Mouse (Mus musculus): ENCODE data around the gene Bcl11a. TPM values are rescaled to one million over a fixed set of nuclear protein-coding genes. Genes with fewer than 3 reads are reported as not detected.

Bcl11a gene
- total and polyA plus RNA-seq, 3 experiments = 25.4 to 93.2 (median 53.5) TPM

- Histone ChIP-seq H3K4me3 (ENCODE audit: low read depth, low read length) (no peak overlapping the region; the same call in 1 of the 2 replicates), H3K27me3 (ENCODE audit: insufficient read depth, low read length) (no peaks in the 10 kb centered on the region), H3K9me3 (replicated peaks) (no peaks in the 10 kb centered on the region), H3K4me1 (ENCODE audit: insufficient read depth, low read depth, low read length) (peaks cover 83% of the 10 kb centered on the region), H3K36me3 (replicated peaks) (peaks cover 69% of the 10 kb centered on the region)
- DNase-seq (ENCODE audit: low spot score) (no peak), ATAC-seq (ENCODE audit: extremely low read depth, insufficient number of reproducible peaks, low FRiP score, poor library complexity, severe bottlenecking) (0 out of 2 replicates have a peak, but pooled peaks have one; percentile 26)
- no peak for TF ChIP-seq CTCF (IDR thresholded peaks at IDR 0.05; ENCODE audit: low read depth, low read length)
Observed at GRCm38 (mm10) chr11:24099886-24100293, 22.0 kb downstream of the Bcl11a start.

DNA sequence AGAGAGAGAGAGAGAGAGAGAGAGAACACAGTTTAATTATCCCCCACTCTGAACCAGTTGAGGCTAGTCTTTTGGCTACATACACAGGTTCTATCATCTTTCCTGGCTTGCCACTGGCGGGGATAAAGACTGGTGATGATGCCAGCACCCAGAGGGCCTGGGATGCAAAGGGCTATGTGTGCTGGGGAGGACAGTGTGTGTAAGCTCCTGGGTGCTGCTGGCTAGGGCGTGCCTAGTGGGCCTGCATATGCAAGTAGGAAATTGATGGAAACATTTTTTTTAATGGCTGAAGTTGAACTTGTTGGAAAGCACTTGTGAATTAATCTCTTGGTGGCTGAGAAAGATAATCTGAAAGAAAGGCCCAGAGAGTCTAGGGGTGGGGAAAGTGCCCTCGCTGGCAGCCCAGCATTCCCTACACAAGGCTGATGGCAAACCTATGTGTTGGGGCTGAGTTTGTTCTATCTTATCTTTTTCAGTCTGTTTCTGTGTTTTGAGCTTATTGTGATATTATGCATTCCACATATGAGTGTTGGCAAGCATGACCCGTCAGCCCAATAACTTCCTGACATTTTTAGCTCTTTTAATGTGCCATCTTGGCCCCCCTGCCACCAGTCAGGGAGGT, 22.7 kb downstream of the Bcl11a start:
- no peaks in the 10 kb centered on the region for H3K9me3 ChIP-seq (replicated peaks)
- TF ChIP-seq POLR2AphosphoS5 (IDR thresholded peaks at IDR 0.05; ENCODE audit: insufficient replicate concordance, low read depth, low read length) (no peak), GATA2 (IDR thresholded peaks at IDR 0.05; ENCODE audit: borderline replicate concordance, low read depth, low read length) (no peak), CTCF (IDR thresholded peaks at IDR 0.05; ENCODE audit: low read depth, low read length) (no peak), GATA1 (IDR thresholded peaks at IDR 0.05; ENCODE audit: borderline replicate concordance, low read length) (no peak), TAL1 (conservative IDR thresholded peaks at IDR 0.05; ENCODE audit: low read depth, low read length) (no peak)
- H3K27me3 ChIP-seq (ENCODE audit: insufficient read depth, low read length) = no peaks in the 10 kb centered on the region
- ATAC-seq (ENCODE audit: extremely low read depth, insufficient number of reproducible peaks, low FRiP score, poor library complexity, severe bottlenecking) (peak; percentile 19; the same call in 1 of the 2 replicates), DNase-seq (ENCODE audit: low spot score) (no peak)
- H3K36me3 ChIP-seq (replicated peaks) = peaks cover 66% of the 10 kb centered on the region
- peak overlapping the region; percentile 48; the same call in 1 of the 2 replicates for H3K4me3 ChIP-seq (ENCODE audit: low read depth, low read length)
- H3K4me1 ChIP-seq (ENCODE audit: insufficient read depth, low read depth, low read length) = peaks cover 81% of the 10 kb centered on the region

- TF ChIP-seq GATA2 (IDR thresholded peaks at IDR 0.05; ENCODE audit: borderline replicate concordance, low read depth, low read length) (no peak), TAL1 (conservative IDR thresholded peaks at IDR 0.05; ENCODE audit: low read depth, low read length) (0 out of 2 replicates have a peak, but pooled peaks have one; percentile 30)
- Histone ChIP-seq H3K36me3 (replicated peaks) (peaks cover 65% of the 10 kb centered on the region), H3K9me3 (replicated peaks) (no peaks in the 10 kb centered on the region), H3K4me1 (ENCODE audit: insufficient read depth, low read depth, low read length) (peaks cover 79% of the 10 kb centered on the region), H3K27me3 (ENCODE audit: insufficient read depth, low read length) (no peaks in the 10 kb centered on the region), H3K4me3 (ENCODE audit: low read depth, low read length) (no peak overlapping the region; the same call in 1 of the 2 replicates)
- DNase-seq (ENCODE audit: low spot score) = no peak
- no peak for ATAC-seq (ENCODE audit: extremely low read depth, insufficient number of reproducible peaks, low FRiP score, poor library complexity, severe bottlenecking)
Observed at GRCm38 (mm10) chr11:24101625-24102024, 23.8 kb downstream of the Bcl11a start.

DNA sequence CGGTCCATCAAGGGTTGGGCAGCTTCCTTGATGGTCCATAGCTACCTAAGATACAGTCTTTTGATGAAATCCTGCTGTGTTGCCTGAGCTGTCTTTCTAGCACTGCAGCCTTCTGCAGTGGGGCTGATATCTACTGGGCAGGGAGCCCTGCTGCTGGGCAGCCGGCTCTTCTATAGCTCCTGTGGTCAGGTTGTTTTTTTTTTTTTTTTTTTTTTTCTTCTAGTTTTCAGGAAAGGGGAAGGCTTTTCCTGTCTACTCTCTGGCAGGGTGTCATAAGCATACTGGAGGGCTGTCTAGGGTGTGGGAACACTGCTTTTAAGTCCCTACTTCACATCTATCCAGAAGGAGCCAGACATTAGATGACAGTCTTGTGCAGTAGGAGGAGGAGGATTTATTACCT, 24.5 kb downstream of the Bcl11a start:
- DNase-seq (ENCODE audit: low spot score) (no peak), ATAC-seq (ENCODE audit: extremely low read depth, insufficient number of reproducible peaks, low FRiP score, poor library complexity, severe bottlenecking) (no peak)
- H3K4me3 ChIP-seq (ENCODE audit: low read depth, low read length) = no peak overlapping the region
- peaks cover 77% of the 10 kb centered on the region for H3K4me1 ChIP-seq (ENCODE audit: insufficient read depth, low read depth, low read length)
- no peaks in the 10 kb centered on the region for H3K9me3 ChIP-seq (replicated peaks)
- no peaks in the 10 kb centered on the region for H3K27me3 ChIP-seq (ENCODE audit: insufficient read depth, low read length)
- peaks cover 62% of the 10 kb centered on the region for H3K36me3 ChIP-seq (replicated peaks)
- TF ChIP-seq GATA1 (IDR thresholded peaks at IDR 0.05; ENCODE audit: borderline replicate concordance, low read length) (no peak), CTCF (IDR thresholded peaks at IDR 0.05; ENCODE audit: low read depth, low read length) (no peak), TAL1 (conservative IDR thresholded peaks at IDR 0.05; ENCODE audit: low read depth, low read length) (no peak), POLR2AphosphoS5 (IDR thresholded peaks at IDR 0.05; ENCODE audit: insufficient replicate concordance, low read depth, low read length) (no peak), GATA2 (IDR thresholded peaks at IDR 0.05; ENCODE audit: borderline replicate concordance, low read depth, low read length) (no peak)

DNA sequence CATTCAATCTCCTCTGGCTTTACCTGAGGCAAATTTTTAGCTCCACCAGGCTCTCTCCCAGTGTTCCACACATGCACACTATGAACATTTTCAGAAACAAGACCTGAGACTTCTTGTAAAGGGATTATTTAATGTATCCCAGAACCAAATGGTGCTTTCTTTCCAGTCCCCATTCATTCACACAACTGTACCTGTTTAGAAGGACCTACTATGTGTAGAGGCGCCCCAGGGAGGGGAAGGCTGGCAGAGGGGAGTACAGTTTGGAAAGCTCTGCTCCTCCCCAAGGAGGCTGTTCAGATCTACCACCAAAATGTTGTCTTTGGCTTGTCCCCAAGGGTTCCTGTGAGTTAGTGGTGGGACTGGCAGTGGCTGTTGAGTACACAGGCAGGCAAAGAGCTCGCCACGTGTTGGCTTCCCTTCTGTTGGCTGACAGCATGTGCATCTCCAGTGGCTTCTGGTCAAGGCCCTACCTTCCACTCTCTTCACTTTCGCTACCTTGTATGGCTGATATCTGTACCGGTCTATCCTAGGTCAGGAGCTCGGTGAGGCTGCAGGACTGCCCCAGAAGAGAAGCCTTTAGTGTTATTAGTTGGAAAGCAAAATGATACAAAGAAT, 25.4 kb downstream of the Bcl11a start:
- Histone ChIP-seq H3K36me3 (replicated peaks) (peaks cover 62% of the 10 kb centered on the region), H3K4me3 (ENCODE audit: low read depth, low read length) (no peak overlapping the region; the same call in 1 of the 2 replicates), H3K4me1 (ENCODE audit: insufficient read depth, low read depth, low read length) (peaks cover 75% of the 10 kb centered on the region), H3K27me3 (ENCODE audit: insufficient read depth, low read length) (no peaks in the 10 kb centered on the region), H3K9me3 (replicated peaks) (no peaks in the 10 kb centered on the region)
- TF ChIP-seq GATA1 (IDR thresholded peaks at IDR 0.05; ENCODE audit: borderline replicate concordance, low read length) (no peak), GATA2 (IDR thresholded peaks at IDR 0.05; ENCODE audit: borderline replicate concordance, low read depth, low read length) (no peak), POLR2AphosphoS5 (IDR thresholded peaks at IDR 0.05; ENCODE audit: insufficient replicate concordance, low read depth, low read length) (no peak), TAL1 (conservative IDR thresholded peaks at IDR 0.05; ENCODE audit: low read depth, low read length) (no peak), CTCF (IDR thresholded peaks at IDR 0.05; ENCODE audit: low read depth, low read length) (no peak)
- DNase-seq (ENCODE audit: low spot score) (no peak), ATAC-seq (ENCODE audit: extremely low read depth, insufficient number of reproducible peaks, low FRiP score, poor library complexity, severe bottlenecking) (no peak)

- ATAC-seq (ENCODE audit: extremely low read depth, insufficient number of reproducible peaks, low FRiP score, poor library complexity, severe bottlenecking) (no peak), DNase-seq (ENCODE audit: low spot score) (no peak)
- H3K36me3 ChIP-seq (replicated peaks) = peaks cover 70% of the 10 kb centered on the region
- peaks cover 74% of the 10 kb centered on the region for H3K4me1 ChIP-seq (ENCODE audit: insufficient read depth, low read depth, low read length)
- TF ChIP-seq GATA1 (IDR thresholded peaks at IDR 0.05; ENCODE audit: borderline replicate concordance, low read length) (no peak), POLR2AphosphoS5 (IDR thresholded peaks at IDR 0.05; ENCODE audit: insufficient replicate concordance, low read depth, low read length) (no peak), CTCF (IDR thresholded peaks at IDR 0.05; ENCODE audit: low read depth, low read length) (no peak), TAL1 (conservative IDR thresholded peaks at IDR 0.05; ENCODE audit: low read depth, low read length) (no peak), GATA2 (IDR thresholded peaks at IDR 0.05; ENCODE audit: borderline replicate concordance, low read depth, low read length) (no peak)
- no peaks in the 10 kb centered on the region for H3K9me3 ChIP-seq (replicated peaks)
- no peaks in the 10 kb centered on the region for H3K27me3 ChIP-seq (ENCODE audit: insufficient read depth, low read length)
- no peak overlapping the region for H3K4me3 ChIP-seq (ENCODE audit: low read depth, low read length)
Observed at GRCm38 (mm10) chr11:24107414-24107813, 29.6 kb downstream of the Bcl11a start.

Measured in G1E (cell line).